Mouse (Mus musculus) NIH3T3 (cell line): ENCODE data around the gene Lypd3.
"Not testable (repeated sequence)": the region's sequence is repeated elsewhere in the genome, so short reads cannot be mapped to it uniquely, and the experiment has no call there.

Source experiments
- DNase-seq: peaks from one replicate; pipeline ENCODE4 v3.0.0-alpha.2; 2012; ENCODE audit warnings: low read depth

Lypd3 gene

DNA sequence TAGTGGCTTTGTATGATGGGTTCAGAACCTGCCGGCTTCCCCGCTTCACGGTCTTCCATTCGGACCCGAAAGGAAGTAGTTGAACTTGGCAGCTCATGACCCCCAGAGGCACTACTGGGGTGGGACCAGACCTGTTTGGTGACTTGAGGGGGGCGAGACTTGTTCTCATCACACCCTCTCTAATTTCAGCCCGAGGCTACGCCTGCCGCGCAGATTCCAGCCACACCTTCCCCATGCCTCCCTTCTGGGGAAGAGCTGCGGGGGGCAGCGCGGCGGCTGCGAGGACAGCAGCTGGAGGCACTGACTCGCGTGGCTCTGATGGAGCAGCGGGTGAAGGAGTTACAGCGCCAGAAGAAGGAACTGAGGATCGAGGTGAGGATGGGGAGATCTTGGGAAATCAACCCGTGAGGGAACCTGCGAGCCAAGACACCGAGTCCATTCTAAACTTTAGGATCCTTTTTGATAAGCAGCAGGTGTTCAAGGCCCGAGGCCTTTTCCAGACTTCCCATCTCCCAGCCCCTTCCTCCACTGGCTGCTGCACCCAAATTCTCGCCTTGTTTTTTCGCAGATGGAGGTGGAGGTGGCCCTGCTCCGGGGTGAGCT, 23.9 kb upstream of the Lypd3 start:
- DNase-seq = no peak

DNA sequence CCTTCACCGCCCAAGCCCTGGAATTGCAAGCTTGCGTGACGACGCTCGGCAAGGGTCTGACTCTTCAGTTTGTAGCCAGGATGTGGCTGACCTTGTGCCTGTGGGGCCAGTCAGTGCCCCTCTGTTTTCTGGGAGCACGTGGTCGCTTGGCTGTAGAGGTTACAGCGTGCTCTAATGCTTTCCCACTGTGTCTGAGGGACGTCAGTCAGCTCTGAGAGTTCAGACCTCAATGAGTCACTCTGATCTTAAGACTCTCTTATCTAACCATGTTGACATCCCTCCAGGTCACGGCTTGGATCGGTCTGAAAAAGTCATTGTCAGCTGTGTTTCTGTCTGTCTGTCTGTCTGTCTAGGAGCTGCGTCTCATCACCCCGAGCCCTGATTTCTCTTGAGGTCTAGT, 21.5 kb upstream of the Lypd3 start:
- peak; percentile 17 for DNase-seq

DNA sequence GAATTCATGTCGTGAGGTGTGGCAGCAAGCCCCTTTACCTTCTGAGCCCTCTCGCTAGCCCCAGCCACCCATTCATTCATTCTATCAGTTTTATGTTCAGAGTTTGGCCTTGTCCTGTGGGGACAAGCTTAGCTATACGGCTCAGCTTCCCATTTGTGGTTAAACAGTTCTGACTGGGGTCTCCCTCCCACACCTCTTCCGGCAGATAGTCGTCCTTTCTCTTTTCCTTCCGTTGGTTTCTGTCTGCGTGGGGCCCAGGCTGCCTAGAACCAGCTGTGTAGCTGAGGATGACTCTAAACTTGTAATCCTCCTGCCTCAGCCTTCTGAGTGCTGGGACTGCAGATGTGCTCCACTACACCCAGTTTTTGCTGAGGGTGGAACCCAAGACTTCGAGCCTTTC, 18.6 kb upstream of the Lypd3 start:
- no peak for DNase-seq

DNA sequence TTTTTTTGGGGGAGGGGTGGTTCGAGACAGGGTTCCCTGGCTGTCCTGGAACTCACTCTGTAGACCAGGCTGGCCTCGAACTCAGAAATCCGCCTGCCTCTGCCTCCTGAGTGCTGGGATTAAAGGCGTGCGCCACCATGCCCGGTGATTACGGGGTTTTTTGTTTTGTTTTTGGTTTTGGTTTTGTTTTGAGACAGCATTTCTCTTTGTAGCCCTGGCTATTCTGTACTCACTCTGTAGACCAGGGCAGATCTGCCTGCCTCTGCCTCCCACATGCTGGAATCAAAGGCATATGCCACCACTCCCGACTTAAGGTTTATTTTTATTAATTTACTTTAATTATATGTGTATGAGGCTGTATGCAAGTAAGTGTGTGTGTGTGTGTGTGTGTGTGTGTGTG, 18.0 kb upstream of the Lypd3 start:
- not testable (repeated sequence) for DNase-seq

DNA sequence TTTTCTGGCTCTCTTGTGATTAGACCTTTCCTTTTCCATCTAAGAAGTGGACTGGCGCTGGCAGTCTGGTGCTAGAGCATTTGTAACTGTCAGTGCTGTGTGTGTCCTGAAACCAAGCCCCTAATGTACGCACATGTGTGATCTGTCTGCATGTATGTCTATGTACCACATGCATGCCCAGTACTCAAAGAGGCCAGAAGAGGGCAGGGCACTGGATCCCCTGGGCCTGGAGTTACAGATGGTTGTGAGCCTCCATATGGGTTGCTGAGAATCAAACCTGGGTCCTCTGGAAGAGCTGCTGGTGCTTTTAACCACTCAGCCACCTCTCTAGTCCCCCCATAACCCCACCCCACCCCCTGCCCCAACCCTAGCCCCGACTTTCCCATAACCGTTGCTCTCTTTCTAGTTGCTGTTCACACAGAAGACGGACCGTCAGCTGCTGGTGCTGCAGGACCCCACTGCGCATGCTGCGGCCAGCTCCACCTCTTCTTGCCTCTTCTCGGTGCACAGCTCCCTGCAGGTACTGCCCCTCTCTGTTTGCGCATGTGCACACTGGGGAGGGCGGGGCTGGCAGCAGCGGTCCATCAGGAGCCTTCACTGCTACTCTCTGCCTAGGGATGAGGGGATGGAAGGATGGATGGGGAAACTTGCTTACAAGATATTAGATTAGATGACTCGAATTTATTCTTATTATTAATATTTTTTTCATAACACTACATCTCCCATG, 16.5 kb upstream of the Lypd3 start:
- DNase-seq = no peak

DNA sequence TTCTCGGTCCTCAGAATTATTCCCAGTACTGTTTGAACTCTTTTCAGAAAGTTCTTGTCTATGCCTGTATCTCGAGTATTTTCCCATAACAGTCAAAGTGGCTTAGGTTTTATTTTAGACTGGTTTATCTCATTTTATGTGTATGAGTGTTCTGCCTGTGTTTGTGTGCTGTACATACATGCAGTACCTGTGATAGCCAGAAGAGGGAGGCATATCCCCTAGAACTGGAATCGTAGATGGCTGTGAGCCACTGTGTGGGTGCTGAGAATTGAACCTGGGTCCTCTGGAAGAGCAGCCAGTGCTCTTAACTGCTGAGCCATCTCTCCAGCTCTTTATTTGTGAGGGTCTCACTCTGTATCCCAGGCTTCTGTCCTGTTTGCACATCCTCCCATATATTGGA, 15.2 kb upstream of the Lypd3 start:
- peak; percentile 15 for DNase-seq

DNA sequence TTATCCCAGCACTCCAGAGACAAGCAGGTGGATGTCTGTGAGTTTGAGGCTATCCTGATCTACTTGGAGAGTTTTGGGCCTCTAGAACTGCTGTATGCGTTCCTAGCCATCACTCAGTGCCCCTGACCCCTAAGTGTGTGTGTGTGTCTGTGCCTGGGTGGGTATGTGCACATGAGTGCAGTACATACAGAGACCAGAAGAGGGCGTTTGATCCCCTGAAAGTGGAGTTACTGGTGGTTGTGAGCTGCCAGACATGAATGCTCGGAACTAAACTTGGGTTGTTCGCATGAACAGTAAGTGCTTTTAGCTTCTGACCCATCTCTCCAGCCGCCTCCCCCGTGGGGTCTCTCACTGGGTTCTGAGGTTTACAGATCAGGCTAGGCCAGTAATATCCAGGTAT, 13.4 kb upstream of the Lypd3 start:
- DNase-seq = no peak

DNA sequence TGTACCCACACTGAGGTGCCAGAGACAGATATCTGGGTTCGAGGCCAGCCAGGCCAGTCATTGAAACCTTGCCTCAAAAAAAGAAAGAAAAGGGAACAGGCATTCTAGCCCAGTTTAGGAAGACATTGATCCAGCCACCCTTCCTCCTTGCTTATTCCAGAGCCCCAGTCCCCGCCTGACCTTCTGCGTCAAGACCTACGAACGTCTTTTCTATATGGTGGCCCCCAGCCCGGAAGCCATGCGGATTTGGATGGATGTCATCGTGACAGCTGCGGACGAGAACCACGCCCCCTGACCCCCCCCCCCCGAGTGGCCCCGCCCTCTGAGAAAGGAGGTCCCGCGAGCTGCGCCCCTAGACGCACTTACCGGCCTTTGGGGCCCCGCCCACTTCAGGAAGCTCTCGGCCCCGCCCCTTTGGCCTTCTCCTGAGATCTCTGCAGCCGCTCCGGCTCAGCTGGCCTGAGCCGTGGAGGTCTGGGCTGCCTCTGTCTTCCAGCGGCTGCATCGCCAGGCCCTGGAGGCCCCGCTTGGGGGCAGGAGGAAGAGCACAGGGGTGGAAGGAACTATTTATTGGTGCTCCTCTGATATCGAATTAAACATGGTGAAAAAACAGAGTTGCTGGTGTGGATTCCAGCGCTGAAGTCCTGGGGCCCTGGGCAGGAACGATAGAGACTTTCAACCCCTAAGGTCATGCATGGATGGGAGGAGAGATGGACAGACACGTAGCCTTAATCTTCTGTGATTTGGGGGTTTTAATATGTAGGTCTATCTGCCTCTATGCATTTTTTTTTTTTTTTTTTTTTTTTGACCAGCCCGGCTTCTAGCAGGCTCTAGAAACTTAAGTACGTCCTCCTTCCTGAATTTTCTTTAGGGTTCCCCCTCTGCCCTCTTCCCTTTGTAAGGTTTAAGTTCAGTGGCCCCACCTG, 7.4 kb upstream of the Lypd3 start:
- DNase-seq = peak; percentile 84

DNA sequence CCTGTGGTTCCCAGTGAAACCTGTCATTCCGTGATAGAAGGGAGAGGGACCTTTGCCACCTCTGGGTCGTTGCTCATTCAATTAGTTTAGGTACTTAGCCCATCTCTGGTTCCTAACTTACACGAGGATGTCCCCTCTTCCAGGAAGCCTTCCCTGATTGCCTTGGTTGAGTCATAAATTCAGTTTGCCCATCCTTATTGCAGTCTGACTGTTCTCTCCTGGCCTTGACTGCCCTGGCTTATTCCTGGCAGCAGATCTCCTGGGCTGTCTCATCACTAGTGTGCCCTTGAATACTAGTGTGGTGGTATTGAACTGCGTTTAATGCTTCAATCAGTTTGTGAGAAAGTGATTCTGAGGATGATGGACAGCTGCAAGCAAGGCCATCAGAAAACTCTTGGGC, 6.7 kb upstream of the Lypd3 start:
- no peak for DNase-seq

DNA sequence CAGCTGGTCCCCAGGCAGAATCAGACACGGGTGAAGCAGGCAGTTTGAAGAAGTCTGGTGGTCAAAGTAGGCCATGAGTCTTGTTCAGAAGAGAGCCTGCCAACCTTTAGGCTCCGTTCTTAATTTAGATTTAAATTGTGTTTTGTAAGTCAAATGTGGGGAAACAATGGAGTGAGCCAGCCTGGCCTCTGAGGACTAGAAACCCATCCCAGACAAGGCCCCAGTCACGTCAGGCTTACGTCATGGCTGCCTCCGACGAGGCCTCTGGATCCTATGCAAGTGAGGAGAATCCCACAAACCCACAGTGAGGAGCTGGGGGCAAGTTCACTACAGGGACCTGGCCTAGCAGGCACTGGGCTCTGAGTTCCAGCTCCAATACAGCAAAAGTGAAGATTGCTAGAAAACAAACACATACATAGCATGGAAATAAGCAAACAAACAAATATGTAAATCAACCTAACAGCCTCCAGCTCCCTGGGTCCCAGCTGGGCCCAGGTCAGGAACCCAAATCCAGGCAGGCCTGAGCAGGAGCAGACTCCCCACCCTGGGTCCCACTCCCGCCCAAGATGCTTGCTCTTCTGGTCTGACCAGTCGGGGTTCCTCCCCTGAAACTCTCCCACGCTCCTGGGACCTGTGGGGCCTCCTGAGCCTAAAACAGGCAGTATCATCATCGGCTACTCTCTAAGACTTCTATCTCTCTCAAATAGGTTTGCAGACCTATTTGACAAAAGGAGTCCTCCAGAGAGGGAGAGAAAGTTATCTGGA, 6.1 kb upstream of the Lypd3 start:
- no peak for DNase-seq

DNA sequence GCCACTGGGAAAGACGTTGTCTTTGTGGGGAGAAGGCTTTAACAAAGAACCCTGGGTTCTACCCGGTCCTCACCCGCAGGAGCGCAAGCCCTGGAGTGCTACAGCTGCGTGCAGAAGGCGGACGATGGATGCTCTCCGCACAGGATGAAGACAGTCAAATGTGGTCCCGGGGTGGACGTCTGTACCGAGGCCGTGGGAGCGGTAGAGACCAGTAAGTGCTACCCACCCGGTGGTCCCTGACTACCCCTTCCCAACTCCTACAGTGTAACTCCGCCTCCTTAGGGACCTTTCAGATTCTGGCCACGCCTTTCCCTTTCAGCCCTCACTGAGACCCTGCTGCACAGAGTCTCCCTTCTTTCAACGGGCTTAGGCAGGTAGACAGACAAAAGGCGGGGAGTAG, 696 bp downstream of the Lypd3 start:
- no peak for DNase-seq

DNA sequence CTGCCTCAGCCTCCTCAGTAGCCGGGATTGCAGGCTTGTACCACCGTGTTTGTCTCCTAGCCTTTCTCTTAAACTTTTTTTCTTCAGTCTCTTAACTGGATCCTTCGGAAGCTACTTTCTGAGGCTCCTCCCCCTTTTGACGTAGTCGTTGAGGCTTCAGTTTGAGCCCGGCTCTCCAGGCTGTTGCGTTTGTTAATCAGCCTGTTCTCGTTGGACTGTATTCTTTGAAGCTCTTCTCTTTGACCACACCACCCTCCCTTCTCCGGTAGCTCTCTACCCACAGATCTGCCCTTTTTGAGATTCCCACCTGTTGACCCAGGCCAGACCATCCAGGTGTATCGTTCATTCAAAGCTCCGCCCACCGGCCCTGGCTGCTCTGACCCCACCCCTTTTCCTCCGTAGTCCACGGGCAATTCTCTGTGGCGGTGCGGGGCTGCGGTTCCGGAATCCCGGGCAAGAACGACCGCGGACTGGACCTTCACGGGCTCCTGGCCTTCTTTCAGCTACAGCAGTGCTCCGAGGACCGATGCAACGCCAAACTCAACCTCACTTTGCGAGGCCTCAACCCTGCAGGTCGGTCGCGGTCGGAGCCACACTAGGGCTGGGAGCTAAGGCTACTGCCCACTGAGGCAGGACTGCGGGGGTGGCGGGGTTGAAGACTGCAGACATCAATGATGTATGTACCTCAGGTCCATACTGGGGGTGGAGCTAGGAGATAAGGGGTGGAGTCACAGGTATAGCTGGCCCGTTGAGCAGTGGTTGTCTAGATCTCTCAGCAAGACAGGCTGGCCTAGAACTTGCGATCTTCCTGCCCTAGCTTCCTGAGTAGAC, 1.9 kb downstream of the Lypd3 start:
- DNase-seq = no peak

DNA sequence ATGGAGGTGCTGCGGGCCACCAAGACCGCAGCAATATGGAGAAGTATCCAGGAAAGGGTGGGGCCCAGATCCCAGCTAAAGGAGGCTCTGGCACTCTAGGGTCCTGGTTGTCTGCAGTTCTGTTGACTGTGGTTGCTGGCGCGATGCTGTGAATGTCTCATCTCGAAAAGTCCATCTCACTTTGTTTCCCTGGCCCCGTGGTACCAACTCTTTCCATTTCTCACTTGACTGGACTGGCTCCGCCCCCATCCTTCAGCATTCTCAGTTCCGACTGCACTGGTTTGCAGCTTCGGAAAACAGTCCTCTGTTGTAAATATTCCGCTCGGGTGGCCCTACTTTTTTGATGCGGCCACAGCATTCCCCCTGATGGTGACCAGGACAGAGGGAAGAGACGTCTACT, 4.1 kb downstream of the Lypd3 start:
- DNase-seq = no peak

DNA sequence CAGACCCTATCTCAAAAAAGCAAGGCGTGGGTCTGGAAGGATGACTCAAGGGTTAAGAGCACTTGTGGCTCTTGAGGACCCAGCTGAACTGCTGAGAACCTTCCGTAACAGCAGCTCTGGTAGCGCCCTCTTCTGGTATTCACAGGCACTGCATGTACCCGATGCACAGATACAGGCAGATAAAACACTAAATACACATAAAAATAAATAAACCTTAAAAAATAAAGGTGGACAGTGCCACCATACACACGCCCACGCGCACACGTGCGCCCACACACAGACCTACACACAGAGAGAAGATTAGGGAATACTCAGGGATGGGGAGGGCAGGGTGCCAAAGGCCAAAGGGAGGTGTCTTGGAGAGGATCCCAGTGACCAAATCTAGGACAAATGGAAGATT, 6.1 kb downstream of the Lypd3 start:
- peak; percentile 46 for DNase-seq

DNA sequence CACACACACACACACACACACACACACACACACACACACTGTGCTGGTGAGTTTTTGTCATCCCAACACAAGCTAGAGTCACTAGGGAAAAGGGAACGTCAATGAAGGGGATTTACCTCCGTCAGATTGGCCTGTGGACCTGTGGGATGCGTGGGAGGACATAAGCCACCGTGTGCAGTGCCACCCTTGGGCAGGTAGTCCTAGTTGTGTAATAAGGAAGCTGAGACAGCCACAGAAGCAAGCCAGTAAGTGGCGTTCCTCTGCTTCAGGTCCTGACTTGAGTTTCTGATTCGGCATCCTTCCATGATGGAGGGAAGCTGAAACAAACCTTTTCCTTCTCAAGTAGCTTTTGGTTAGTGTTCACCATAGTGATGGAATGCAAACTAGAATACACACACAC, 8.1 kb downstream of the Lypd3 start:
- DNase-seq = no peak

DNA sequence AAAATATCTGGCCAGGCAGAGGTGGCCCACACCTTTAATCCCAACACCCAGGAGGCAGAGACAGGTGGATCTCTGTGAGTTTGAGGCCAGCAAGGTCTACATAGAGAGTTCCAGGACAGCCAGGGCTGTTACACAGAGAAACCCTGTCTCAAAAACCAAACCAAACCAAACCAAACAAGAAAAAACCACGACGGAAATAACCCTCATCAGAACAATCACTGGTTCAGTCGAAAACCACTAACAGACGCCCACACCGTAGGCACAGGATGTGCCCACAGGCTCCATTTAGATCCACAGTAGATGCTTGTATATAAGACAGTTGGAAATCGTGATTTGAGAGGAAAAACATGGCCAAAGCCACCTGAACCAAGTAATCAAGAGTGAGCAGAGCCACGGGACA, 8.6 kb downstream of the Lypd3 start:
- no peak for DNase-seq

DNA sequence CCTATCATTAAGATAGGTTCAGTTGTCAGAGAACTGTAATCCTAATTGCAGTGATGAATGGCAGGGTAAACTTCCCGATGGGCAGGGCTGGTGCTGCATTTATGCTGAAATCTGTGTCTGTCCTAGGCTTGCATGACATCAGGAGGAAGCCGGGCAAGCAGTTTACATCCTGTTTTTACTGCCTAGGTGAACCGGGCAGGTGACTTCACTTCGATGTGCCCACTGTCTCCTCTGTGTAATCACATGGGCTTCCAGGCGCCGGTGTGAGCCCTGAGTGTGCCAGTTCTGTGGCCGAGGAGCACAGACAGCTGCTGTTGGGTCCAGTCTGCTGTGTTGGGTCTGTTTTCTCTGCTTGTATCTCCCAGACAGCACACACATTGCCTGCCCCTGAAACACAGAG, 10.1 kb downstream of the Lypd3 start:
- DNase-seq = peak; percentile 17

DNA sequence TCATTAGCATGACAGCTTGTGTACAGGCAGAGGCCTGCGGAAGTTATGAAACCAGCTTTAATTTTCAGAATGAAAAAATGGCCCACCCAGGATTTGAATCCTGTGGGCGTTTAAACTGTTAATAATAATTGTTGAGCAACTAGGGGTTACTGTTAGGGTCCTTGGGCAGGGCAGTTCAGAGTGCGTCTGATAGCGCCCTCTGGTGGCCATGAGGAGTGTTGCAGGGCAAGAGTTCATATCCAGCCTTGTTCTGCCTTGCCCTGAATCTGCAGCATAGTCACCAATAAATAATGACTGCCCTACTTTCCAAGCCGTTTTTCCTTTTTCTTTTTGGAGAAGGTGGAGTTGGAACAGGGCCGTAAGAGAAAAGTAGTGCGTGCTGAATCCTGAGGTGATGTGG, 17.3 kb downstream of the Lypd3 start:
- peak; percentile 62 for DNase-seq

DNA sequence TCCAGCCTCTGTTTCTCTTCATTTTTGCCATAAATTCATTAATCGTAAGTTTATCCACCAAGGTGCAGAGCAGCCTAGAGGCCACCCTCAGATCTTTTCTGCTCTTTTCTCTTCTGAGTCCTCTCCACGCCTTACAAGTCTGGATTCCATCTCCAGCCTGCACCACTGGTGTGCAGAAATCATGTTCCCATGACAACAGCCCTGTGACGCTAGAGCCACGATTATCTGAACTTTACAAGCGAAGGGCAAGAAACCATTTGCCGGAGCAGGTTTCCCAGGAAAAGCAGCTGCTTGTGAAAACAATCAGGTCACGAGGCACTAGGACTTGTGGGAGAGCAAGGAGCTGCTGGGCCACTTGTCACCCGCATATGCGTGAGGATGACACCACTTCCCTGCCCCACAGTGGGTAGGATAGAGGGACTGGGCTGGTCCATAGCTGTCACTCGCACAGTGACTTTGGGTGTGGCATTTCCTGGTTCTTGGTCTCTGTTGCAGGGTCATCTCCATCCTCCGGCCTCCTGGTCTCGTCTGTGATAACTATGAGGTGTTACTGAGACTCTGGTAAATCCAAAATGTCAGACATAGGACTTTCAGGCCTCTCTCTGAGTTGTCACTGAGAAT, 23.5 kb downstream of the Lypd3 start:
- DNase-seq = no peak

DNA sequence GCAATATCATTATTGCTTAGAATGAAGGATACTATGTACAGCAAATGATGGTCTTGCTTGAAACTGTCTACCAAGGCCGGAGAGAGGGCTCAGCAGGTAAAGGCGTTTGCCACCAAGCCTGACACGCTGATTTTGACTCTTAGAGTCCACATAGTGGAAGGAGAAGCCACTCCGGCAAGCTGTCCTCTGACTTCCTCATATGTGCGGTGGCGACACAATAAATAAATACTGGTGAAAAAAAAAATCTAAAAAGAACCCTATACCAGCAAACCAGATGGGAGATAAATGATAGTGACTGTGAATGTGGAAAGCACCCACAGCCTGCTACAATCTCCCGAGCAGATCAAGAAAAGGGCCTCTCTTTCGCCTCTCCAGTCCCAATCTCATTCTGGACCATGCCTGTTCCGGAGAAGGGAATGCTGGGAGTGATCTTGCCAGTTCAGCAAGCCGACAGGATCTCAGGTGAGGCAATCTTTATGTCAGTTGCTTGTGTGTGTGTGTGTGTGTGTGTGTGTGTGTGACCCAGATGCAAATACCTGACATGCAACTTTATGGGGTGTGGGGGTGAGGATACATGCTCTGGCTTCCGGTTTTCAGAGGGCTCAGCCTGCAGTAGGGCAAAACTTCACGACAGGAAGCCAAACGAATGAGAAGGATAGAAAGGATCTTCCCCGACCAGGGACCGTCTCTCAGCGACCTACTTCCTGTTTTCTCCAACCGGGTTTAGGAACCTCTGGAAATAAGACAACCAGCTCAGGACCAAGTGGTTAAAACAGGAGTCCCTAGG, 25.0 kb downstream of the Lypd3 start:
- DNase-seq = no peak
